Mouse (Mus musculus) heart, adult 2 months (tissue): ENCODE measurements around the gene Nav1. TPM values are rescaled to one million over a fixed set of nuclear protein-coding genes. Genes with fewer than 3 reads are reported as not detected.

Source experiments
- DNase-seq, 2 experiments: peaks; one replicate each; pipeline ENCODE4 v3.0.0; 2021
- H3K27ac ChIP-seq: fragments of 200-600 bp; 2 replicates; pipeline ENCODE4 v1.8.1; 2022
- H3K27me3 ChIP-seq: fragments of 200-500 bp; 2 replicates; pipeline ENCODE4 v1.6.1; 2012; ENCODE audit warnings: mild to moderate bottlenecking, low read length, inconsistent platforms, mixed read lengths; ENCODE audit not compliant: control insufficient read depth, insufficient read depth
- H3K36me3 ChIP-seq: fragments of 200-500 bp; 2 replicates; pipeline ENCODE4 v1.6.1; 2012; ENCODE audit warnings: low read length, inconsistent platforms; ENCODE audit not compliant: control insufficient read depth, insufficient read depth
- H3K4me1 ChIP-seq: fragments of 200-500 bp; 2 replicates; pipeline ENCODE4 v1.6.1; 2011; ENCODE audit warnings: low read length; ENCODE audit not compliant: control insufficient read depth, insufficient read depth
- H3K4me3 ChIP-seq: fragments of 200-600 bp; 2 replicates; pipeline ENCODE4 v1.8.1; 2022
- H3K79me2 ChIP-seq: fragments of 200-500 bp; replicated peaks from 2 replicates; pipeline ENCODE4 v1.6.1; 2012; ENCODE audit warnings: mild to moderate bottlenecking, inconsistent platforms, low read length, moderate library complexity, mixed read lengths; ENCODE audit not compliant: control insufficient read depth, insufficient read depth
- H3K9ac ChIP-seq: fragments of 200-500 bp; 2 replicates; pipeline ENCODE4 v1.6.1; 2012; ENCODE audit warnings: low read depth, mild to moderate bottlenecking, control low read depth, inconsistent platforms, low read length, mixed read lengths
- CTCF ChIP-seq: fragments of 200-600 bp; IDR thresholded peaks from 2 replicates; pipeline ENCODE4 v1.8.1; 2022; ENCODE audit warnings: antibody characterized with exemption, mild to moderate bottlenecking, moderate library complexity
- EP300 ChIP-seq: fragments of 200-500 bp; IDR thresholded peaks from 2 replicates; pipeline ENCODE4 v1.6.1; 2011; ENCODE audit warnings: low read depth, low read length, control low read depth; ENCODE audit not compliant: insufficient read depth
- POLR2A ChIP-seq: fragments of 200-500 bp; IDR thresholded peaks from 2 replicates; pipeline ENCODE4 v1.6.1; 2011; ENCODE audit warnings: mild to moderate bottlenecking, low read depth, low read length, control low read depth; ENCODE audit not compliant: insufficient read depth
- WGBS: fragments of 180-500 bp; shearing (Covaris S2); methylation state at CpG from one replicate; pipeline ENCODE4 v1.1.7; 2018; 5-methylcytosine and 5-hydroxymethylcytosine counted together
- intact Hi-C: fragments of 180-260 bp; cut with DNase I; formaldehyde crosslinking; loops from one replicate; pipeline ENCODE4 v1.15.1; 2025
- polyA plus RNA-seq: library from polyadenylated mRNA; depleted of rRNA; stranded (reverse); fragments of >200 nt; gene quantifications from 2 replicates; pipeline ENCODE4 v1.2.3, GENCODE M21; 2012
- total RNA-seq, 2 experiments: library from RNA; stranded (reverse); gene quantifications; 2 replicates each; pipeline ENCODE4 v1.2.3; 2021

Nav1 gene
- total and polyA plus RNA-seq, 3 experiments: 15.2 to 20.7 (median 19.1) TPM

GRCm38 (mm10) chr1:135520550-135521168 is 86.4 kb downstream of the Nav1 start:
- H3K9ac ChIP-seq: no peak overlapping the region
- WGBS: 85% methylated on average over 13 of the region's 13 CpGs
- H3K36me3 ChIP-seq: no peaks in the 10 kb centered on the region
- TF ChIP-seq POLR2A (no peak), CTCF (no peak), EP300 (no peak)
- no peaks in the 10 kb centered on the region for H3K27me3 ChIP-seq
- intact Hi-C loops: no loop called here
- no peaks in the 10 kb centered on the region; the same call in 1 of the 2 replicates for H3K79me2 ChIP-seq
- peaks cover 19% of the 10 kb centered on the region for H3K4me1 ChIP-seq
- H3K4me3 ChIP-seq: no peak overlapping the region
- H3K27ac ChIP-seq: no peak overlapping the region
- no peak for DNase-seq

DNA sequence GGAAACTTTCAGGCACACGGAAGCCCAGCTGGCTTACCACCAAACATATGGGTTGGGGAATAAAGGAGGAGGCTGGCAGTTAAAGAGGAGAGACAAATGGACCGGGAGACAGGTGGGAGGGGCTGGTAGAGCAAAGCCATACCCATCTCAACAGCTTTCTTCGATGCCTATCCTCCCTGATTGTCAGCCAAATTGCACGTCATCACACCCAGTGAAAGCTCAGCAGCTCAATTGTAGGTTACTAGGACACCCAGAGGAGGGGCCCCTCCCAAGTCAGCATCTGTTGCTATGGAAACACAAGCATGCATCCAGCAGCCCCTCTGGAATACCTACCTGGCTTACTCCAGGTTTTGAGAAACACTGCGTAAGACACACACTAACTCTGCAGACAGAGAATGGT is 88.4 kb downstream of the Nav1 start:
- no peak overlapping the region for H3K4me3 ChIP-seq
- WGBS: 49% methylated on average over 5 of the region's 5 CpGs
- DNase-seq: no peak
- no peaks in the 10 kb centered on the region; the same call in 1 of the 2 replicates for H3K79me2 ChIP-seq
- intact Hi-C loops: no loop called here
- H3K9ac ChIP-seq: no peak overlapping the region
- no peaks in the 10 kb centered on the region for H3K27me3 ChIP-seq
- TF ChIP-seq CTCF: no peak
- no peak for TF ChIP-seq POLR2A
- TF ChIP-seq EP300: no peak
- no peaks in the 10 kb centered on the region for H3K36me3 ChIP-seq
- no peak overlapping the region for H3K27ac ChIP-seq
- H3K4me1 ChIP-seq: peaks cover 14% of the 10 kb centered on the region

DNA sequence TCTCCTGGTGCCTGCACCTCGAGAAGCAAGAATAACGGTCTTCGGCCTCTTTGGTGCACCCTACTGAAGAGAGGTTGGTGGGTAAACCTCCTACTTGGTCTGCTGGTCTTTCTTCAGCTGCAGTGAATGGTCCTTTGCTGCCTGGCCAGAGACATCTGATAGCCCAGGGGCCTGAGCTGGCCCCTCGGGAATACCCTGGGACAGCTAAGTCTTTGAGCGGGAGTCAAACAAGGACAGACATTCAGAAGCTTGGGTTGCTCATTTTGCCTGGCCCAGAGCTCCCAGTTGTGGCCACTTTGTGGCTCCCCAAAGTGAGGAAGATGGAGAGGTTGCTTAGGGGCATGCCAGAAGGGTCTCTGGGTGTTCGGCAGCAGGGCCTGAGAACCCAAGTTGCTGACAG is 89.6 kb downstream of the Nav1 start:
- Histone ChIP-seq H3K4me3 (no peak overlapping the region), H3K27me3 (no peaks in the 10 kb centered on the region), H3K4me1 (peaks cover 13% of the 10 kb centered on the region), H3K27ac (no peak overlapping the region; the same call in 1 of the 2 replicates), H3K79me2 (no peaks in the 10 kb centered on the region), H3K36me3 (no peaks in the 10 kb centered on the region), H3K9ac (no peak overlapping the region)
- intact Hi-C loops: no loop called here
- 70% methylated on average over 6 of the region's 6 CpGs for WGBS
- TF ChIP-seq EP300: no peak
- no peak for TF ChIP-seq CTCF
- TF ChIP-seq POLR2A: no peak
- no peak for DNase-seq

DNA sequence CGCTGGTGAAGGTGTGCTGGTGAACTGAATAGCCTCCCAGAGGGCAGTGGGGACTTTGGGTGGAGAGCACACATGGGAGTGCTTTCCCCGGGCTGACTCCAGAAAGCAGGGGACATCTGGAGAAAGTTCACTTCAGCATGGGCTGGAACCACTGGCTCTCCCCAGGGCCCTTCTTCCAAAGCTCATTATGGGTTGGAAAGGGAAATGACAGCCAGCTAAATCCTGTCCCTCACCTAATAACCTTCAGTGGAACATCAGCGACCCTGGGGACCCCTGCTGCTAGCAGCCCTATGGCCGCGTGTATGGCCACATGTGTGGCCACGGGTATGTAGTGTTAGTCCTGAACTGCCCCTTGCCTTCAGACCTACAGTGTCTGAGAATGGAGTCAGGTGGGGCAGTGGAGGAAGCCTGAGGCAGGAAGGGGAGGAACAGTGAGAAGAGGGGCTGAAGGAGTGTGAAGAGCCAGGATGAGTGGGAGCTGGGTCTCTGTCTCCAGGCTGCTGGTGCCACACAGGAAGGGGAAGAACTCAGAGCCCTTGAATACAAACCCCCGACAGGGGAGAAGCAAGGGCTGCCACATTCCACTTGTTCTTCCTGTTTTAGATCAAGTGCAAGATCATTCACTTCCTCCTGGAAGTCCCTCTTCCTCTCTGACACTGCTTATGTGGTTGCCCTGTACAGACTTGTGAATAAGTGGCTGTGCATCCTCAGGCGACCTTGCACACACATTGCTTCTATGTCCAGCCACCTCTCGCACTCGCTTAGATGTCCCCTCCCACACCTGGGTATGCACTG is 90.4 kb downstream of the Nav1 start:
- no peak for DNase-seq
- Histone ChIP-seq H3K27ac (peak overlapping the region; percentile 47), H3K27me3 (no peaks in the 10 kb centered on the region), H3K36me3 (no peaks in the 10 kb centered on the region), H3K79me2 (no peaks in the 10 kb centered on the region), H3K4me1 (peaks cover 13% of the 10 kb centered on the region), H3K4me3 (no peak overlapping the region), H3K9ac (no peak overlapping the region)
- TF ChIP-seq EP300: no peak
- no peak for TF ChIP-seq CTCF
- 35% methylated on average over 10 of the region's 10 CpGs for WGBS
- intact Hi-C loops: no loop called here

- no peak overlapping the region for H3K27ac ChIP-seq
- H3K4me3 ChIP-seq: no peak overlapping the region
- H3K36me3 ChIP-seq: no peaks in the 10 kb centered on the region
- no peak for TF ChIP-seq EP300
- TF ChIP-seq CTCF: no peak
- TF ChIP-seq POLR2A: no peak
- no peaks in the 10 kb centered on the region for H3K79me2 ChIP-seq
- 91% methylated on average over 12 of the region's 12 CpGs for WGBS
- H3K9ac ChIP-seq: no peak overlapping the region
- DNase-seq: no peak
- peaks cover 13% of the 10 kb centered on the region for H3K4me1 ChIP-seq
- no peaks in the 10 kb centered on the region for H3K27me3 ChIP-seq
- intact Hi-C loops: no loop called here
These were observed 91.4 kb downstream of the Nav1 start for GRCm38 (mm10) chr1:135515633-135516238.
